Comparison of ENCODE assay signal across 18 mouse cellular contexts in genomic region chr8:109104798-109105326, GRCm38 (mm10).
A peak's percentile ranks its signal among the peaks of the same experiment; 100 is the strongest.
DNase-seq lines count a peak whose midpoint lies in the region; ATAC-seq and TF ChIP-seq lines count a peak whose summit lies in the region.
"Had no signal": no experiment of that assay in that cellular context is flagged by ENCODE, and none has a peak within 500 bp of the region (broad histone marks: within the 10 kb centered on the region; RNA-seq: fewer than 3 reads in every experiment).

No protein-coding gene starts in this region.

- WGBS in heart, embryonic 12.5 days: 17% methylated on average over 6 of the region's 6 CpGs
- 33% methylated on average over 6 of the region's 6 CpGs for WGBS in heart, adult 2 months
- 62% methylated on average over 6 of the region's 6 CpGs for WGBS in liver, postnatal 0 days (ENCODE audit: insufficient replicate concordance)
- WGBS in liver, embryonic 11.5 days: 62% methylated on average over 6 of the region's 6 CpGs
- WGBS in limb, embryonic 10.5 days: 57% methylated on average over 6 of the region's 6 CpGs
- WGBS in forebrain, embryonic 16.5 days: 74% methylated on average over 6 of the region's 6 CpGs

- peak; percentile 66; the same call in 1 of the 2 replicates for ATAC-seq in heart, embryonic 12.5 days (ENCODE audit: insufficient number of reproducible peaks, low FRiP score)
- ATAC-seq in liver, postnatal 0 days: no peak
- ATAC-seq in liver, embryonic 11.5 days (replicated peaks; ENCODE audit: low FRiP score): no peak
- ATAC-seq in forebrain, embryonic 16.5 days: no peak
- ATAC-seq: activated CD4-positive, CD25-positive, alpha-beta regulatory T cell, adult 4 months; intestine, embryonic 15.5 days; Patski had no signal

- intact Hi-C loops in heart, adult 2 months (cut with DNase I): no loop called here

- H3K36me3 ChIP-seq in heart, embryonic 12.5 days: no peaks in the 10 kb centered on the region
- no peaks in the 10 kb centered on the region for H3K36me3 ChIP-seq in heart, adult 2 months (ENCODE audit: control insufficient read depth, insufficient read depth, low read length)
- no peaks in the 10 kb centered on the region for H3K36me3 ChIP-seq in liver, postnatal 0 days (replicated peaks; ENCODE audit: insufficient read depth, low read length)
- no peaks in the 10 kb centered on the region for H3K36me3 ChIP-seq in liver, embryonic 11.5 days (ENCODE audit: control insufficient read depth, insufficient read depth, low read length)
- H3K36me3 ChIP-seq in limb, embryonic 10.5 days: no peaks in the 10 kb centered on the region
- no peaks in the 10 kb centered on the region for H3K36me3 ChIP-seq in forebrain, embryonic 16.5 days (ENCODE audit: control insufficient read depth, insufficient read depth)
- H3K36me3 ChIP-seq: forebrain, embryonic 10.5 days; hindbrain, embryonic 13.5 days; intestine, embryonic 15.5 days had no signal

- H3K4me2 ChIP-seq in heart, embryonic 12.5 days: peak overlapping the region; percentile 58
- 0 out of 2 replicates have a peak overlapping the region, but pooled peaks have one; percentile 6 for H3K4me2 ChIP-seq in liver, postnatal 0 days (ENCODE audit: low read depth, low read length)
- no peak overlapping the region for H3K4me2 ChIP-seq in liver, embryonic 11.5 days
- H3K4me2 ChIP-seq in forebrain, embryonic 16.5 days (ENCODE audit: low read length): no peak overlapping the region
- H3K4me2 ChIP-seq: hindbrain, embryonic 13.5 days; intestine, embryonic 15.5 days had no signal

- no peak for TF ChIP-seq CTCF in heart, adult 2 months (IDR thresholded peaks at IDR 0.05)
- no peak for TF ChIP-seq CTCF in liver, postnatal 0 days (IDR thresholded peaks at IDR 0.05; ENCODE audit: low read depth)
- no peak for TF ChIP-seq CTCF in embryonic fibroblast, embryonic 13.5 days (IDR thresholded peaks at IDR 0.05; ENCODE audit: borderline replicate concordance, insufficient read depth, low read length)

- H3K4me3 ChIP-seq in heart, embryonic 12.5 days: no peak overlapping the region
- H3K4me3 ChIP-seq in heart, adult 2 months: no peak overlapping the region
- no peak overlapping the region for H3K4me3 ChIP-seq in liver, postnatal 0 days (ENCODE audit: low read depth, low read length)
- no peak overlapping the region for H3K4me3 ChIP-seq in liver, embryonic 11.5 days (ENCODE audit: low read depth, low read length)
- no peak overlapping the region for H3K4me3 ChIP-seq in embryonic fibroblast, embryonic 13.5 days (ENCODE audit: insufficient read depth, low read length)
- H3K4me3 ChIP-seq in limb, embryonic 10.5 days: no peak overlapping the region
- no peak overlapping the region for H3K4me3 ChIP-seq in forebrain, embryonic 16.5 days (replicated peaks; ENCODE audit: low read length)
- H3K4me3 ChIP-seq: forebrain, embryonic 10.5 days; hindbrain, embryonic 13.5 days; intestine, embryonic 15.5 days had no signal

- DNase-seq in heart, adult 2 months: no peak
- no peak for DNase-seq in liver, postnatal 0 days
- no peak for DNase-seq in liver, embryonic 11.5 days (ENCODE audit: low spot score)
- DNase-seq in limb, embryonic 10.5 days (ENCODE audit: low spot score): no peak
- no peak for DNase-seq in gastrocnemius, postnatal 10 days
- DNase-seq: adrenal gland, postnatal 14 days; cerebellum, adult 18-20 months; right cerebral cortex, adult 18-20 months; thymus, postnatal 4 days had no signal

- TF ChIP-seq POLR2A in heart, adult 2 months (IDR thresholded peaks at IDR 0.05; ENCODE audit: insufficient read depth, low read depth, low read length): no peak
- no peak for TF ChIP-seq POLR2A in embryonic fibroblast, embryonic 13.5 days (IDR thresholded peaks at IDR 0.05; ENCODE audit: low read depth, low read length)

- H3K27ac ChIP-seq in heart, embryonic 12.5 days (ENCODE audit: poor library complexity, severe bottlenecking): peak overlapping the region; percentile 50
- no peak overlapping the region for H3K27ac ChIP-seq in heart, adult 2 months
- no peak overlapping the region for H3K27ac ChIP-seq in liver, postnatal 0 days (ENCODE audit: low read depth)
- no peak overlapping the region for H3K27ac ChIP-seq in liver, embryonic 11.5 days (ENCODE audit: low read depth, low read length)
- peak overlapping the region; percentile 73 for H3K27ac ChIP-seq in embryonic fibroblast, embryonic 13.5 days (ENCODE audit: insufficient read depth, low read length)
- peak overlapping the region; percentile 33; the same call in 1 of the 2 replicates for H3K27ac ChIP-seq in limb, embryonic 10.5 days
- no peak overlapping the region for H3K27ac ChIP-seq in forebrain, embryonic 16.5 days (ENCODE audit: low read length)
- H3K27ac ChIP-seq: forebrain, embryonic 10.5 days; hindbrain, embryonic 13.5 days; intestine, embryonic 15.5 days; liver, embryonic 14.5 days had no signal

- no peak for TF ChIP-seq EP300 in heart, adult 2 months (IDR thresholded peaks at IDR 0.05; ENCODE audit: insufficient read depth, low read depth, low read length)
- no peak for TF ChIP-seq EP300 in liver, postnatal 0 days (IDR thresholded peaks at IDR 0.05; ENCODE audit: low read depth)

- H3K9me3 ChIP-seq in heart, embryonic 12.5 days (replicated peaks): no peaks in the 10 kb centered on the region
- no peaks in the 10 kb centered on the region for H3K9me3 ChIP-seq in liver, postnatal 0 days (ENCODE audit: low read length)
- no peaks in the 10 kb centered on the region for H3K9me3 ChIP-seq in liver, embryonic 11.5 days (ENCODE audit: control insufficient read depth, low read length)
- no peaks in the 10 kb centered on the region for H3K9me3 ChIP-seq in limb, embryonic 10.5 days (replicated peaks)
- no peaks in the 10 kb centered on the region for H3K9me3 ChIP-seq in forebrain, embryonic 16.5 days (ENCODE audit: control insufficient read depth, low read length)
- H3K9me3 ChIP-seq: forebrain, embryonic 10.5 days; hindbrain, embryonic 13.5 days; intestine, embryonic 15.5 days had no signal

- H3K27me3 ChIP-seq in heart, embryonic 12.5 days (replicated peaks): no peaks in the 10 kb centered on the region
- no peaks in the 10 kb centered on the region for H3K27me3 ChIP-seq in heart, adult 2 months (ENCODE audit: control insufficient read depth, insufficient read depth, low read length)
- no peaks in the 10 kb centered on the region for H3K27me3 ChIP-seq in liver, postnatal 0 days (ENCODE audit: insufficient read depth, low read length)
- H3K27me3 ChIP-seq in liver, embryonic 11.5 days (replicated peaks; ENCODE audit: control insufficient read depth, insufficient read depth, low read length): no peaks in the 10 kb centered on the region
- H3K27me3 ChIP-seq in limb, embryonic 10.5 days (ENCODE audit: low read depth, poor library complexity, severe bottlenecking): no peaks in the 10 kb centered on the region
- H3K27me3 ChIP-seq in forebrain, embryonic 16.5 days (replicated peaks; ENCODE audit: control insufficient read depth, insufficient read depth, low read length): no peaks in the 10 kb centered on the region
- H3K27me3 ChIP-seq: hindbrain, embryonic 13.5 days; intestine, embryonic 15.5 days; Patski had no signal

- H3K9ac ChIP-seq in heart, embryonic 12.5 days: no peak overlapping the region
- H3K9ac ChIP-seq in heart, adult 2 months (ENCODE audit: low read depth, low read length): no peak overlapping the region
- no peak overlapping the region for H3K9ac ChIP-seq in liver, postnatal 0 days (replicated peaks)
- H3K9ac ChIP-seq in liver, embryonic 11.5 days (ENCODE audit: low read depth, low read length): no peak overlapping the region
- no peak overlapping the region for H3K9ac ChIP-seq in forebrain, embryonic 16.5 days (replicated peaks; ENCODE audit: low read depth, low read length)
- H3K9ac ChIP-seq: hindbrain, embryonic 13.5 days; intestine, embryonic 15.5 days; liver, embryonic 14.5 days had no signal

- no peaks in the 10 kb centered on the region for H3K79me2 ChIP-seq in heart, adult 2 months (replicated peaks; ENCODE audit: control insufficient read depth, insufficient read depth, low read length)

- peaks cover 29% of the 10 kb centered on the region for H3K4me1 ChIP-seq in heart, embryonic 12.5 days (replicated peaks)
- H3K4me1 ChIP-seq in heart, adult 2 months (ENCODE audit: control insufficient read depth, insufficient read depth, low read length): peaks cover 4% of the 10 kb centered on the region; the same call in 1 of the 2 replicates
- H3K4me1 ChIP-seq in liver, postnatal 0 days (ENCODE audit: insufficient read depth): no peaks in the 10 kb centered on the region
- no peaks in the 10 kb centered on the region for H3K4me1 ChIP-seq in liver, embryonic 11.5 days (replicated peaks; ENCODE audit: control insufficient read depth, insufficient read depth, low read length)
- H3K4me1 ChIP-seq in embryonic fibroblast, embryonic 13.5 days (ENCODE audit: control insufficient read depth, insufficient read depth, low read length): peaks cover 2% of the 10 kb centered on the region
- H3K4me1 ChIP-seq in limb, embryonic 10.5 days: peaks cover 26% of the 10 kb centered on the region
- peaks cover 5% of the 10 kb centered on the region; the same call in 1 of the 2 replicates for H3K4me1 ChIP-seq in forebrain, embryonic 16.5 days (replicated peaks; ENCODE audit: control insufficient read depth, insufficient read depth, low read length)
- H3K4me1 ChIP-seq: intestine, embryonic 15.5 days had no signal

Comparison
In these comparisons a context has a peak if more than half of its experiments do, and no peak if none do; other contexts are left out.
1. H3K27ac ChIP-seq: peak in heart, embryonic 12.5 days (single experiment), embryonic fibroblast, embryonic 13.5 days (single experiment) and limb, embryonic 10.5 days (single experiment); none in heart, adult 2 months (single experiment), liver, postnatal 0 days (single experiment), liver, embryonic 11.5 days (single experiment) and forebrain, embryonic 16.5 days (single experiment).
2. H3K4me2 ChIP-seq: peak in heart, embryonic 12.5 days (single experiment) and liver, postnatal 0 days (single experiment); none in liver, embryonic 11.5 days (single experiment) and forebrain, embryonic 16.5 days (single experiment).